Mouse (Mus musculus) left cerebral cortex, postnatal 14 days (tissue): ENCODE measurements around the gene Gm20388. TPM values are rescaled to one million over a fixed set of nuclear protein-coding genes. Genes with fewer than 3 reads are reported as not detected.
"Not testable (repeated sequence)": the region's sequence is repeated elsewhere in the genome, so short reads cannot be mapped to it uniquely, and the experiment has no call there.

Experiments
- DNase-seq, 2 experiments: peaks; one replicate each; pipeline ENCODE4 v3.0.0; 2021 to 2022; ENCODE audit warnings: low spot score in 2 of 2, mixed read lengths in 1 of 2
- intact Hi-C: fragments of 180-260 bp; cut with DNase I; formaldehyde crosslinking; loops from one replicate; pipeline ENCODE4 v1.15.1; 2025
- total RNA-seq, 2 experiments: library from RNA; stranded (reverse); gene quantifications; 2 replicates each; pipeline ENCODE4 v1.2.3; 2021

Gene Gm20388
- total RNA-seq, 2 experiments from 2014 or later, result 2.8 to 7.3 TPM

- intact Hi-C loops, result no loop called here
- DNase-seq, result no peak
These were observed 2694.0 kb downstream of the Gm20388 start for GRCm38 (mm10) chr8:122604640-122605039.

GRCm38 (mm10) chr8:122605367-122605766 is 2694.7 kb downstream of the Gm20388 start:
- intact Hi-C loops, result no loop called here
- DNase-seq, result peak in 1 of 2 experiments; percentile 44

GRCm38 (mm10) chr8:122606810-122607209 is 2696.2 kb downstream of the Gm20388 start:
- intact Hi-C loops, result no loop called here
- DNase-seq, result no peak

- intact Hi-C loops, result loop anchor here (5.0 kb wide), 1 partner anchor 108 kb away; no protein-coding TSS in a partner anchor
- DNase-seq, result no peak
These were observed 2699.6 kb downstream of the Gm20388 start for GRCm38 (mm10) chr8:122610209-122610608.

- intact Hi-C loops, result loop anchor here (5.0 kb wide), 1 partner anchor 108 kb away; no protein-coding TSS in a partner anchor
- DNase-seq, result no peak
These were observed 2700.1 kb downstream of the Gm20388 start for GRCm38 (mm10) chr8:122610612-122611277.

- intact Hi-C loops, result loop anchor here (5.0 kb wide), 1 partner anchor 109 kb away; no protein-coding TSS in a partner anchor
- DNase-seq, result peak; percentile 94 to 97
These were observed 2700.9 kb downstream of the Gm20388 start, which contains the start of the genes Galns and Trappc2l for GRCm38 (mm10) chr8:122611295-122612133. Gene Galns (minus strand): TSS chr8:122611463. Gene Trappc2l (plus strand): TSS chr8:122611640.

GRCm38 (mm10) chr8:122616181-122616905 is 2705.7 kb downstream of the Gm20388 start:
- no peak for DNase-seq
- intact Hi-C loops, result no loop called here

- peak; percentile 63 to 81 for DNase-seq
- intact Hi-C loops, result loop anchor here (2.0 kb wide), 1 partner anchor 213 kb away; no protein-coding TSS in a partner anchor
These were observed 2707.4 kb downstream of the Gm20388 start for GRCm38 (mm10) chr8:122617947-122618546.

GRCm38 (mm10) chr8:122618660-122619378 is 2708.2 kb downstream of the Gm20388 start:
- DNase-seq, result no peak
- intact Hi-C loops, result loop anchor here (2.0 kb wide), 1 partner anchor 212 kb away; no protein-coding TSS in a partner anchor

- intact Hi-C loops, result no loop called here
- no peak for DNase-seq
These were observed 2709.8 kb downstream of the Gm20388 start for GRCm38 (mm10) chr8:122620446-122620845.

- DNase-seq, result no peak
- intact Hi-C loops, result no loop called here
These were observed 2712.1 kb downstream of the Gm20388 start, which contains the start of gene Pabpn1l for GRCm38 (mm10) chr8:122622727-122623126. Gene Pabpn1l (minus strand): TSS chr8:122622739.

GRCm38 (mm10) chr8:122623844-122624642 is 2713.4 kb downstream of the Gm20388 start:
- DNase-seq, result no peak
- intact Hi-C loops, result no loop called here

GRCm38 (mm10) chr8:122624653-122625052 is 2714.0 kb downstream of the Gm20388 start:
- intact Hi-C loops, result no loop called here
- DNase-seq, result no peak

- intact Hi-C loops, result no loop called here
- DNase-seq, result no peak
These were observed 2715.2 kb downstream of the Gm20388 start for GRCm38 (mm10) chr8:122625811-122626210.

GRCm38 (mm10) chr8:122626896-122627295 is 2716.3 kb downstream of the Gm20388 start:
- intact Hi-C loops, result no loop called here

GRCm38 (mm10) chr8:122629388-122629787 is 2718.7 kb downstream of the Gm20388 start:
- no peak for DNase-seq
- intact Hi-C loops, result no loop called here

More at GRCm38 (mm10) chr8:122626896-122627295, 2716.3 kb downstream of the Gm20388 start:
- DNase-seq, result no peak

GRCm38 (mm10) chr8:122630696-122631095 is 2720.1 kb downstream of the Gm20388 start:
- DNase-seq, result no peak

GRCm38 (mm10) chr8:122632134-122632533 is 2721.5 kb downstream of the Gm20388 start:
- intact Hi-C loops, result not testable (repeated sequence)

More at GRCm38 (mm10) chr8:122630696-122631095, 2720.1 kb downstream of the Gm20388 start:
- intact Hi-C loops, result no loop called here

More at GRCm38 (mm10) chr8:122632134-122632533, 2721.5 kb downstream of the Gm20388 start:
- DNase-seq, result not testable (repeated sequence)
